Mouse (Mus musculus) hindbrain, embryonic 15.5 days (tissue): Measurements from ENCODE around the gene Fam117a. TPM values are rescaled to one million over a fixed set of nuclear protein-coding genes. Genes with fewer than 3 reads are reported as not detected.
A peak's percentile ranks its signal among the peaks of the same experiment; 100 is the strongest.

Experiments used
- ATAC-seq: fragments of 200-750 bp; cut with Nextera tagmentation; 2 replicates; pipeline ENCODE4 v1.8.0; 2017; ENCODE audit warnings: low read depth, moderate number of reproducible peaks, moderate TSS enrichment; ENCODE audit not compliant: low FRiP score
- H3K27ac ChIP-seq: fragments of 300-500 bp; sonication (generic); replicated peaks from 2 replicates; pipeline ENCODE4 v1.5.1; 2015; ENCODE audit warnings: mild to moderate bottlenecking, inconsistent platforms
- H3K27me3 ChIP-seq: fragments of 300-500 bp; sonication (generic); 2 replicates; pipeline ENCODE4 v1.6.1; 2015; ENCODE audit warnings: control low read depth, inconsistent platforms
- H3K36me3 ChIP-seq: fragments of 300-500 bp; sonication (generic); 2 replicates; pipeline ENCODE4 v1.6.1; 2015; ENCODE audit warnings: control low read depth, inconsistent platforms
- H3K4me1 ChIP-seq: fragments of 300-500 bp; sonication (generic); replicated peaks from 2 replicates; pipeline ENCODE4 v1.6.1; 2015; ENCODE audit warnings: control low read depth, inconsistent platforms
- H3K4me2 ChIP-seq: fragments of 300-500 bp; sonication (generic); 2 replicates; pipeline ENCODE4 v1.6.1; 2015; ENCODE audit warnings: moderate library complexity, mild to moderate bottlenecking, inconsistent platforms
- H3K4me3 ChIP-seq: fragments of 300-500 bp; sonication (generic); 2 replicates; pipeline ENCODE4 v1.5.1; 2015; ENCODE audit warnings: mild to moderate bottlenecking, inconsistent platforms
- H3K9ac ChIP-seq: fragments of 300-500 bp; sonication (generic); 2 replicates; pipeline ENCODE4 v1.6.1; 2015; ENCODE audit warnings: inconsistent platforms
- H3K9me3 ChIP-seq: fragments of 300-500 bp; sonication (generic); 2 replicates; pipeline ENCODE4 v1.6.1; 2016; ENCODE audit warnings: control low read depth, inconsistent platforms
- WGBS: fragments of 180-500 bp; shearing (Covaris S2); methylation state at CpG from one replicate; pipeline ENCODE4 v1.1.7; 2015; 5-methylcytosine and 5-hydroxymethylcytosine counted together
- polyA plus RNA-seq: library from polyadenylated mRNA; unstranded; fragments of >200 nt; fragmentation: Nextera tagmentation; extraction: Ambion mirVana; gene quantifications from 2 replicates; pipeline ENCODE4 v1.2.1, GENCODE M21; 2015

The Fam117a gene
- polyA plus RNA-seq, 1 experiment from 2014 or later = 3.6 TPM

DNA sequence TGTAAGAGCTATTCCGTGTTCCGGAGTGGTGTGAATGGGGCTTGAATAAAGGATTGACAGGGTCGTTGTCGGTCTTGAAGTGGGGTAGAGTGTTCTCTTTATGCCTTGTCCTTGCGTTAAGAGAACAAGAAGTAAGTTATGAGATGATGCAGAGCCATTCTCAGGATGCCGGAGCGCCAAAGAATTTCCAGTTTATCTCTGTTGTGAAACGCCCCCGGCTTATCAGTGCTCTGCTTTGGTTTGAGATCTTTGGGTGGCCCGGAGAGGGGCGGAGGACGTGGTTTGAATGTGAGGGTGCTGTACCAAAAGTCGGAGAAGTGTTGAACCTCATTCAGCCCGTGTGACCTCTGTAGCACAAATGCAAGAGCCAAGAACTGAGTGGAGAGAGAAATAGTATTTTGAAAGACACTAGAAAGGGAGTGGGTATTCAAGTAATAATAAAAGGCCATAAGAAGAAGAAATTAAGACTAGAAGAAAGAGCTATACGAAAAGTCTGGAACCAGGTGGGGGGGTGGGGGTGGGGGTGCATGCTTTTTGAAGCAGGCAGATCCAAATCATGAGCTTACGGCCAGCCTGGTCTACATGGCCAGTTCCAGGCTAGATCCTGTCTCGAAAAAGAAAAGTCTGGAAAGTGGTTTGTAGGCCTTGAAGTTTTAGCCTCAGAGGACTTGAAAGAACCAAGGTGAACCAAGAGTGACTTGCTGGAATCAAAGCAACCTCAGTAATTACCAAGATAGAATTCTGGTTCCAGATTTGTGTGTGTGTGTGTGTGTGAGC lies 26.0 kb upstream of the Fam117a start:
- Histone ChIP-seq H3K4me3 (peak overlapping the region; percentile 66), H3K4me1 (peaks cover 26% of the 10 kb centered on the region), H3K9me3 (no peaks in the 10 kb centered on the region), H3K9ac (peak overlapping the region; percentile 67), H3K4me2 (peak overlapping the region; percentile 84), H3K36me3 (no peaks in the 10 kb centered on the region), H3K27ac (peak overlapping the region; percentile 88), H3K27me3 (no peaks in the 10 kb centered on the region)
- 4% methylated on average over 17 of the region's 17 CpGs for WGBS
- ATAC-seq = peak; percentile 7; the same call in 1 of the 2 replicates

DNA sequence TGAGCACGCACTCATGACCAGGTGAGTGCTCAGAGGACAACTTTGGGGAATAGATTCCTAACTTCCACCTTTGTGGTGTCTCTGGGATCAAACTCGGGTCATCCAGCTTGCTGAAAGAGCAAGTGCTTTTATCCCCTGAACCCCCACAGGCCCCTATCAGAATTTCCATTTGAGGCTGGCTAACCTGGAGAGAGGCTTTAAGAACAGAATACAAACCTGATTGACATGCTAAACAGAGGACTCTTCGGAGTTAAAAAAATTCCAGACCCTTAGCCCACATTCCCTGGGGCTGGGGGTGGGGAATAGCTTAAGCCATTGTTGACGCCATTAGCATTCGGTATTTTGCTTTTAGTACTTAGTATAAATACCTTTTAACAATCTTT lies 25.4 kb upstream of the Fam117a start:
- ATAC-seq = no peak
- Histone ChIP-seq H3K4me1 (peaks cover 26% of the 10 kb centered on the region), H3K27ac (no peak overlapping the region)

DNA sequence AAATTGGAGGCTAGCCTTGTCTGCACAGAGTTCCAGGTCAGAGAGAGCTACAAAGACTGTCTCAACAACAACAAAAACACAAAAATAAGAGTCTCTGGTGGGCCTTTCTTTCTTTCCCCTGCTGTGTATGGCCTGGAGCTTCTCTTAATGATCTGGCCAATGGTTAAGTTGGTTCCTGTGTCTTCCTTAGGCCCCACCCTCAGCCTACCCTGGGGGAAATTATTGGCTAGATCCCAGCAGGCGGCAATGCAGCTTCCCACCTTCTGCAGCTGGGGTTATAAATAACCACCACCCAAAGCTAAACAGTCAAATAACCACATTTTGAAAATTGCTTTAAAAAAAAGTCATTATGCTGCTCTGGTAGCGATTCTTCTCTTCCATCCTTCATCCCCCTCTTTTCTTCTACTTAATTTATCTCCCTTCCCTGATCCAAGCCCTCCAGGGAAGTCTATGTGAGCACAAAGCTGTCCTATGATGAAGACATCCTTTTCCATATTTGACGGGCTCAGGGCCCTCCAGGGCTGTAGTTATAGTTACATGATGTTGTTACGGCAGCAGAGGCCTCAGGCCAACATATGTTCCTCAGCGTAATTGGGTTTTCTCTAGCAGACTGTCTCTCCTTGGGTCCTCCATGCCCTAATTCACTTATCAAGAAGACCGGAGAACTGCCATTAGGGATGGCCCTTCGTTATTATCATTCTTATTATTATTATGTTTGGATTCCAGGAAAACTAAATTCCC lies 21.4 kb upstream of the Fam117a start:
- 63% methylated on average over 7 of the region's 7 CpGs for WGBS
- Histone ChIP-seq H3K27ac (no peak overlapping the region), H3K9me3 (no peaks in the 10 kb centered on the region), H3K36me3 (no peaks in the 10 kb centered on the region), H3K4me3 (no peak overlapping the region), H3K4me2 (no peak overlapping the region), H3K9ac (no peak overlapping the region), H3K27me3 (no peaks in the 10 kb centered on the region), H3K4me1 (peaks cover 10% of the 10 kb centered on the region)
- ATAC-seq = no peak

More for the DNA sequence above, 25.4 kb upstream of the Fam117a start:
- H3K9me3 ChIP-seq = no peaks in the 10 kb centered on the region
- peak overlapping the region; percentile 84 for H3K4me2 ChIP-seq
- H3K36me3 ChIP-seq = no peaks in the 10 kb centered on the region
- H3K27me3 ChIP-seq = no peaks in the 10 kb centered on the region
- H3K4me3 ChIP-seq = peak overlapping the region; percentile 66
- no peak overlapping the region for H3K9ac ChIP-seq
- WGBS = 18% methylated on average over 5 of the region's 5 CpGs

DNA sequence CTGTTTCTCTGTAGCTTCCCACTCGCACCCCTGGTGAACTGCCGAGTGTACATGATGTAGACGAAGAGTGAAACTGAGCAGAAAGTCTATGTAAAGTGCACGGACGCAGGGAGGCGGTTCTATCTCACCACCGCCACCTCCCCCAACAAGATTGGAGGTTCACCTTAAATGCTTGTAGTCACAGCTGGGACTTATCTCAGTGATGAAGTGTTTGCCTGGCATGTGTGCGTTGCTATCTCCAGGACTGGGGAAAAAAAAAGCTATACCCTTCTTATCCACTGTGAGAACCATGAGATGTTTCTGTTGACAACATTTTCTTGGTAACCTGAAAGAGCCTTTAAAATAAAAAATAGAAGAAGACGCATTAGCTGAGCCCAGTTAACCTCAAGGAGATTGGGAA lies 18.7 kb upstream of the Fam117a start:
- Histone ChIP-seq H3K9me3 (no peaks in the 10 kb centered on the region), H3K4me2 (no peak overlapping the region), H3K4me3 (no peak overlapping the region), H3K27ac (no peak overlapping the region), H3K4me1 (no peaks in the 10 kb centered on the region), H3K27me3 (no peaks in the 10 kb centered on the region), H3K36me3 (no peaks in the 10 kb centered on the region), H3K9ac (no peak overlapping the region)
- no peak for ATAC-seq
- 91% methylated on average over 9 of the region's 9 CpGs for WGBS

DNA sequence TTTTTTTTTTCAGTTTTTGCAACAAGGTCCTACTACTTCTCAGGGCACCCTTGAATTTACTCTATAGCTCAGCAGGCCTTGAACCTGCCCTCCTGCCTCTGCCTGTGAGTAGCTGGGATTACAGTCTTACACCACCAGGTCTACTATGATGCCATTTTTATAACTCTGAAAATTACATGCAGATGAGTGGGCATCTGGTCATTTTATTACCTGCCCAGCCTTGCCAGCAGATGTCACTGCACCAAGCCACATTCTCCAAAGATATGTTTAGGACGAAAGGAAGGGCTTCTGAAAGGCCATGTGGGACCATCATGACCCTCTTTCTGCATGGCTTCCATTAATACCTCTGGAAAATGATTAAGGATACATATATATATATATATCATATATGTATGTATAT lies 17.3 kb upstream of the Fam117a start:
- Histone ChIP-seq H3K36me3 (no peaks in the 10 kb centered on the region), H3K4me1 (no peaks in the 10 kb centered on the region), H3K27ac (no peak overlapping the region), H3K27me3 (no peaks in the 10 kb centered on the region; the same call in 1 of the 2 replicates), H3K4me2 (no peak overlapping the region), H3K4me3 (no peak overlapping the region), H3K9me3 (no peaks in the 10 kb centered on the region), H3K9ac (no peak overlapping the region)
- 56% methylated on average over 1 of the region's 1 CpGs for WGBS
- no peak for ATAC-seq

DNA sequence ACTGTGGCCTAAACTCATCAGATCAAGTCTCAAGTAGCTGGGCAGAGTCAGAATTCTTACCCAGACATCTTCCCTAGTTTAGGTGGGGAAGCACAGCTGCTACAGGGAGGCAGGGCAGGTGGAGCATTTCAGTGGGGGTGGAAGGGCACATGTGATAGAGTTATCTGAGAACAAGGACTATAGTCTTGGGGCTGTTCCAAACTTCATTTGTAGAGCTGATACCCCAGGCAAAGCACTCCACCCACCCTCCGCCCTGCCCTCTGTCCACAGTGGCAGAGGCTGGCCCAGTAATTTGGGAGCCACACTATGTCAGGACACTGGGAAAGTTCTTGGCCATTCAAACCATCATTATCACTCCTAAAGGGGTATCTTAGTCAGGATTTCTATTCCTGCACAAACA lies 16.8 kb upstream of the Fam117a start:
- no peak overlapping the region for H3K4me3 ChIP-seq
- no peaks in the 10 kb centered on the region for H3K4me1 ChIP-seq
- 100% methylated on average over 1 of the region's 1 CpGs for WGBS
- H3K9me3 ChIP-seq = no peaks in the 10 kb centered on the region
- ATAC-seq = no peak
- H3K9ac ChIP-seq = no peak overlapping the region
- no peaks in the 10 kb centered on the region for H3K36me3 ChIP-seq
- H3K27me3 ChIP-seq = peaks cover 4% of the 10 kb centered on the region; the same call in 1 of the 2 replicates
- no peak overlapping the region for H3K4me2 ChIP-seq
- H3K27ac ChIP-seq = no peak overlapping the region

DNA sequence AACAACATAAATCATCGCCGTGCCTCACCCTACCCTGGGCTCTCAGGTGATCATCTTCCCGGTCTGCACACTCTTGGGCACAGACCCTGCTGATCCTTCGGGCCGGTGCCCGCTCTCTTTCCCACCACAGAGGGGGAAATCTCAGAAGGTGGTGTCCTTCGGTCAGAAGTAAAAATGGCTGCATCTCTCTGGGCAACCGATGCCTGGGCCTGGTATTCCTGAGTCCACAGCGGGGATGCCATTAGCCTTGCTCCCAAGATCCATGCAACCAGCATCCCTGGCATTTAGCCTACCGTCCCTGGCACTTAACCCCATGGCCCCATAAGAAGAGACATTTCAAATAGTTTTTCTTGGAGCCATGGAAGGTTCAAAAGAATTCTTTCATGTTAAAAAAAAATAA lies 12.6 kb upstream of the Fam117a start:
- no peak overlapping the region for H3K27ac ChIP-seq
- no peak overlapping the region for H3K4me3 ChIP-seq
- ATAC-seq = no peak
- no peaks in the 10 kb centered on the region for H3K4me1 ChIP-seq
- 23% methylated on average over 10 of the region's 10 CpGs for WGBS
- H3K9me3 ChIP-seq = no peaks in the 10 kb centered on the region
- H3K27me3 ChIP-seq = peaks cover 4% of the 10 kb centered on the region; the same call in 1 of the 2 replicates
- no peaks in the 10 kb centered on the region for H3K36me3 ChIP-seq
- no peak overlapping the region for H3K9ac ChIP-seq
- no peak overlapping the region for H3K4me2 ChIP-seq

DNA sequence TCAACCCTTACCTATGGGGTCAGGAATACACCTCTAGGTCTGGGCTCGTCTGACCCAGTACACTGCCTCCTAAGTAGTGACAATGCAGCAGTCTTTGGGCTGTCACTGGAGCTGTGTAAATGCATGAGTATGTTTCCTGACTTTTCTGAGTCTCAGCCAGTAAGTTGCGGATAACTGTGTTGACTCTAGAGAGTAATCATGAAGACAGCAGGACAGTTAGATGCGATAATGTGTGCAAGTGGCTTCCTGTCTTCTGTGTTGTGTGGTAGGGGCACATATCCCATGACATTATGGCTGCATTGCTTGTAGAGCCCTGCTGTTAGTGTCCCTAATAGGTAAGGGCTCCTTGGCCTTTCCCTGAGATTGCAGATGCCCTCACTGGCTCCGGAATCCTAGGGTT lies 11.0 kb upstream of the Fam117a start:
- 86% methylated on average over 4 of the region's 4 CpGs for WGBS
- no peaks in the 10 kb centered on the region for H3K36me3 ChIP-seq
- H3K4me2 ChIP-seq = no peak overlapping the region
- H3K9me3 ChIP-seq = no peaks in the 10 kb centered on the region
- no peaks in the 10 kb centered on the region for H3K4me1 ChIP-seq
- H3K27ac ChIP-seq = no peak overlapping the region
- H3K9ac ChIP-seq = no peak overlapping the region
- peaks cover 4% of the 10 kb centered on the region; the same call in 1 of the 2 replicates for H3K27me3 ChIP-seq
- ATAC-seq = no peak
- no peak overlapping the region for H3K4me3 ChIP-seq

DNA sequence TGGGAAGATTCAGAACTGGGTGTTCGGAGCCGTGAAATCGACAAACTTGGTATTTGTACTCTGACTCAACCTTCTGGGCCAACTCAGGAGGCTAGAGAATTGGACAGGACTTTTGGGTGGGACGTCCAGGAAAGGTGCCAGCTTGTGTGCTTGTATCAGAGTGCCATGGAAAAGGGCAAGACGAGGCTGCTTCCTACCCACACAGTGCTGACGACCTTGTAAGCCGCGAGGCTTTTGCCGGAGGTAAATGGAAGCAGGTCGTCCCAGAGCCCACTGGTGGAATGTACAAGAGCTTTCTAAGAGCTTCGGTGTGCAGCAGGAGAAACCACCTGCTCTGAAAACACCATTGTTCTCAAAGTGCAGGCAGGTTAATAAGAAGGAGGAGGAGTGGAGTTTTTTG lies 10.6 kb upstream of the Fam117a start:
- H3K27me3 ChIP-seq = peaks cover 4% of the 10 kb centered on the region; the same call in 1 of the 2 replicates
- no peaks in the 10 kb centered on the region for H3K4me1 ChIP-seq
- H3K4me2 ChIP-seq = no peak overlapping the region
- no peak for ATAC-seq
- WGBS = 77% methylated on average over 11 of the region's 11 CpGs
- H3K27ac ChIP-seq = no peak overlapping the region
- no peaks in the 10 kb centered on the region for H3K36me3 ChIP-seq
- H3K9ac ChIP-seq = no peak overlapping the region
- no peak overlapping the region for H3K4me3 ChIP-seq
- no peaks in the 10 kb centered on the region for H3K9me3 ChIP-seq

DNA sequence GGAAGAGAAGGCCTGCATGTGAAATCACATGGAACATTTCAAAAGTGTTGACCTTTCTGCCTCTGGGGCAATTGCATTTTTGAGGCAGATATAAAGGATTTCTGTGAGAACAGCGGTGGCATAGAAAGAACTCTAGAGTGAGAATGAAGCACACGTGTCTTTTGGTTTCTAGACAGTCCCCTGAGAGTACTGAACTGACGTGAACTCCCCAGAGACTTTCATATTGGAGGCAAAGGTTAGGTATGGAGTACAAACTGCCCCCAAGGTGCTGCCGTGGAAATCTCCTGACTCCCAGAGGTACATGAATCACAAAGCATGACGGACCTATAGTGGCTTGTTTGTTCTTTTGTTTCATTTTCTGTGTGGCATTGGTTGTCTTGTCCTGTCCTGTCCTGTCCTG lies 8.2 kb upstream of the Fam117a start:
- Histone ChIP-seq H3K9me3 (no peaks in the 10 kb centered on the region), H3K36me3 (no peaks in the 10 kb centered on the region), H3K27me3 (peaks cover 7% of the 10 kb centered on the region; the same call in 1 of the 2 replicates), H3K9ac (no peak overlapping the region), H3K27ac (no peak overlapping the region), H3K4me1 (no peaks in the 10 kb centered on the region), H3K4me2 (no peak overlapping the region), H3K4me3 (no peak overlapping the region)
- WGBS = 76% methylated on average over 5 of the region's 5 CpGs
- ATAC-seq = no peak

DNA sequence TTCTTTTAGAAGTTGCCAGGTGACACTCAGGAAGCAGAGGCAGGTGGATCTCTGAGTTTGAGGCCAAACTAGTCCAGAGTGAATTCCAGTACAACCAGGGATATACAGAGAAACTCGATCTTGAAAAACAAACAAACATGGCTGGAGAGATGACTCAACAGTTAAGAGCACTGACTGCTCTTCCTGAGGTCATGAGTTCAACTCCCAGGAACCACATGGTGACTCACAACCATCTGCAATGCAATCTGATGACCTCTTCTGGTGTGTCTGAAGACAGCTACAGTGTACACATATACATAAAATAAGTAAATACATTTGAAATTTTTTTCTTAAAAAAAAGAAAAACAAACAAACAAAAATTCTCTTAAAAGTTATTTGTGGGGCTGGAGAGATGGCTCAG lies 6.2 kb upstream of the Fam117a start:
- H3K9ac ChIP-seq = no peak overlapping the region

DNA sequence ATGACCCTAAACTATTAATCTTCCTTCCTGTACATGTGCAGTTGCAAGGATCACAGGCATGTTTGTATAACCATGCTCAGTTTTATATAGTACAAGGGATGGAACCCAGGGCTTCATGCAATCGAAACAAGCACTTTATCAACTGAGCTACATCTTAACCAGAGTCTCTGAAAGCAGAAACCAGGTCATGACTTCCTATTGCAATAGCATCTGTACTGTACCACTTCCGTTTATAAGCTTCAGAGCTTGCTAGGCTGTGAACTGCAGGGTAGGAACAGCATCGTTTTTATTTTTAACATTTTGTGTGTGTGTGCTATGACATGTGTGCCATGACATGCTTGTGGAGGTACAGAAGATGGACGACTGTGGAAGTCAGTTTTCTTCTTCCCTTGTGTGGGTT lies 3.6 kb upstream of the Fam117a start:
- ATAC-seq = no peak
- H3K9me3 ChIP-seq = no peaks in the 10 kb centered on the region
- H3K27me3 ChIP-seq = 0 out of 2 replicates have a peak, but pooled peaks cover 3% of the 10 kb centered on the region
- no peak overlapping the region for H3K4me3 ChIP-seq
- H3K4me1 ChIP-seq = peaks cover 17% of the 10 kb centered on the region
- WGBS = 67% methylated on average over 4 of the region's 4 CpGs
- no peak overlapping the region for H3K9ac ChIP-seq
- H3K27ac ChIP-seq = no peak overlapping the region
- no peak overlapping the region for H3K4me2 ChIP-seq
- H3K36me3 ChIP-seq = no peaks in the 10 kb centered on the region

More for the DNA sequence above, 6.2 kb upstream of the Fam117a start:
- Histone ChIP-seq H3K4me1 (no peaks in the 10 kb centered on the region), H3K27ac (no peak overlapping the region), H3K27me3 (0 out of 2 replicates have a peak, but pooled peaks cover 3% of the 10 kb centered on the region), H3K4me3 (no peak overlapping the region), H3K36me3 (no peaks in the 10 kb centered on the region), H3K4me2 (no peak overlapping the region), H3K9me3 (no peaks in the 10 kb centered on the region)
- 74% methylated on average over 1 of the region's 1 CpGs for WGBS
- no peak for ATAC-seq
